Mouse (Mus musculus) ES-E14 (cell line): ENCODE results near the gene Gripap1. TPM values are rescaled to one million over a fixed set of nuclear protein-coding genes. Genes with fewer than 3 reads are reported as not detected.

Source experiments
- DNase-seq: peaks from one replicate; pipeline ENCODE4 v3.0.0-alpha.2; 2013; ENCODE audit warnings: low read depth, low spot score
- H3K27ac ChIP-seq: 2 replicates; pipeline ENCODE4 v1.5.1; 2012; ENCODE audit warnings: low read depth, mild to moderate bottlenecking, low read length, moderate library complexity, mixed read lengths; ENCODE audit not compliant: poor library complexity, insufficient read depth, severe bottlenecking
- H3K36me3 ChIP-seq: 2 replicates; pipeline ENCODE4 v1.6.1; 2012; ENCODE audit warnings: mild to moderate bottlenecking, low read length, moderate library complexity, mixed read lengths; ENCODE audit not compliant: control insufficient read depth, poor library complexity, insufficient read depth, severe bottlenecking
- H3K4me1 ChIP-seq, 2 experiments: fragments of 150-350 bp in 1 of 2; sonication (generic) in 1 of 2; 2 replicates each; pipeline ENCODE4 v1.6.1; 2012; ENCODE audit warnings: low read length in 2 of 2, mild to moderate bottlenecking in 1 of 2, mixed read lengths in 1 of 2; ENCODE audit not compliant: control insufficient read depth in 2 of 2, insufficient read depth in 2 of 2, poor library complexity in 1 of 2
- H3K4me3 ChIP-seq, 2 experiments: fragments of 150-350 bp in 1 of 2; sonication (generic) in 1 of 2; 2 replicates each; pipeline ENCODE4 v1.5.1; 2012; ENCODE audit warnings: low read length in 2 of 2, low read depth in 1 of 2, mild to moderate bottlenecking in 1 of 2, mixed read lengths in 1 of 2; ENCODE audit not compliant: insufficient read depth in 1 of 2, poor library complexity in 1 of 2, severe bottlenecking in 1 of 2
- H3K9ac ChIP-seq: 2 replicates; pipeline ENCODE4 v1.6.1; 2012; ENCODE audit warnings: low read depth, mild to moderate bottlenecking, low read length, mixed read lengths; ENCODE audit not compliant: poor library complexity, insufficient read depth, severe bottlenecking
- H3K9me3 ChIP-seq: fragments of 150-350 bp; sonication (generic); 2 replicates; pipeline ENCODE4 v1.6.1; 2012; ENCODE audit warnings: low read depth, mild to moderate bottlenecking, low read length; ENCODE audit not compliant: control insufficient read depth, insufficient read depth
- MAFK ChIP-seq: IDR thresholded peaks from 2 replicates; pipeline ENCODE4 v1.6.1; 2014; ENCODE audit warnings: mild to moderate bottlenecking, low read depth, low read length, inconsistent platforms; ENCODE audit not compliant: insufficient read depth
- ZC3H11A ChIP-seq: IDR thresholded peaks from 2 replicates; pipeline ENCODE4 v1.6.1; 2012; ENCODE audit warnings: low read depth, mild to moderate bottlenecking, inconsistent platforms, low read length, borderline replicate concordance
- ZNF384 ChIP-seq: IDR thresholded peaks from 2 replicates; pipeline ENCODE4 v1.6.1; 2012; ENCODE audit warnings: low read depth, low read length, inconsistent platforms
- in situ Hi-C, 2 experiments: fragments of 600-800 bp; cut with MboI; formaldehyde crosslinking; loops; one replicate each; pipeline ENCODE4 v1.15.1; 2025; ENCODE audit warnings: low sequenced_read_pairs in 2 of 2, inconsistent platforms in 1 of 2; ENCODE audit not compliant: unreplicated experiment in 2 of 2
- total RNA-seq: library from RNA; depleted of rRNA; stranded (reverse); fragments of 300-350 nt; gene quantifications from 2 replicates; pipeline ENCODE4 v1.2.3, GENCODE M21; 2012; rRNA removed

The Gripap1 gene
- total RNA-seq, 1 experiment = 14.9 TPM

DNA sequence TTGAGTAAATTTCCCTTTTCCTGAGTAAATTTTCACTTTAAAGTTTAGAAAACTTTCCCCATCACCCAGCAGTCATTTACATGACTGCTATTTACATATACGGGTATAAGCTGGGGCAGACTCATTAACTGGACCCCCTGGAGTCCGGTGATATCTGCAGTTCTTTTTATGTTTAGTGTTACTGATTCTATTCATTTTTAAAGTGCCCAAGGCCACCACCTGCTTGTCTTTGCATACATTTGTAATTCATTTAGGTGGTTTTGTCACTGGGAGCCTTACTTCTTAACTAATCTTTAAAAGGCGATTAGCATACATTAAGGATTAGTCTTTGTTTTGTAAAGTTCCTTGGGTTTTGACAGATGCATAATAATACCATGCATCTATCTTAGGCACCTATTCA is 80.3 kb downstream of the Gripap1 start:
- no peak overlapping the region for H3K27ac ChIP-seq
- in situ Hi-C loops = no loop called here
- TF ChIP-seq MAFK (no peak), ZC3H11A (no peak), ZNF384 (no peak)
- no peak overlapping the region for H3K9ac ChIP-seq
- peaks cover 24% of the 10 kb centered on the region for H3K36me3 ChIP-seq
- peaks cover 0 to 8% of the 10 kb centered on the region in 2 experiments; a peak in 3 of 4 replicates for H3K4me1 ChIP-seq
- H3K9me3 ChIP-seq = no peaks in the 10 kb centered on the region
- H3K4me3 ChIP-seq = no peak overlapping the region
- no peak for DNase-seq

Other genes with a start within 250 kb of the Gripap1 start
- 0.49 and 0.63 TPM in 2 replicates for gene Foxp3, start 216.1 kb upstream of the Gripap1 start, total RNA-seq
- 1.7 and 2.4 TPM in 2 replicates for gene Ppp1r3f, start 215.5 kb upstream of the Gripap1 start, total RNA-seq
- gene Ccdc22, start 184.2 kb upstream of the Gripap1 start, total RNA-seq = 19.5 and 23.9 TPM in 2 replicates
- 0.16 TPM in 1 of 2 replicates, not detected in the other for gene Cacna1f, start 182.7 kb upstream of the Gripap1 start, total RNA-seq
- 1.6 and 4.9 TPM in 2 replicates for gene Syp, start 151.3 kb upstream of the Gripap1 start, total RNA-seq
- 1.5 and 2.2 TPM in 2 replicates for gene Prickle3, start 132.5 kb upstream of the Gripap1 start, total RNA-seq
- 278 and 336 TPM in 2 replicates for gene Plp2, start 118.4 kb upstream of the Gripap1 start, total RNA-seq
- 0.11 and 0.36 TPM in 2 replicates for gene Magix, start 108.5 kb upstream of the Gripap1 start, total RNA-seq
- gene Gpkow, start 92.6 kb upstream of the Gripap1 start, total RNA-seq = 9.5 and 11.5 TPM in 2 replicates
- 55.3 and 57.6 TPM in 2 replicates for gene Wdr45, start 75.4 kb upstream of the Gripap1 start, total RNA-seq
- 0.26 TPM in 1 of 2 replicates, not detected in the other for gene Gm45208, start 67.5 kb upstream of the Gripap1 start, total RNA-seq
- gene Praf2, start 61.3 kb upstream of the Gripap1 start, total RNA-seq = 41.9 and 48.0 TPM in 2 replicates
- gene Ccdc120, start 38.9 kb upstream of the Gripap1 start, total RNA-seq = 15.8 and 22.9 TPM in 2 replicates
- gene Tfe3, start 27.2 kb upstream of the Gripap1 start, total RNA-seq = 32.3 and 45.8 TPM in 2 replicates
- 3.1 and 5.4 TPM in 2 replicates for gene Kcnd1, start 32.5 kb downstream of the Gripap1 start, total RNA-seq
- gene Otud5, start 51.6 kb downstream of the Gripap1 start, total RNA-seq = 65.3 and 71.0 TPM in 2 replicates
- gene Pim2, start 88.5 kb downstream of the Gripap1 start, total RNA-seq = 17.2 and 20.8 TPM in 2 replicates
- gene Slc35a2, start 94.3 kb downstream of the Gripap1 start, total RNA-seq = 38.3 and 51.2 TPM in 2 replicates
- gene Pqbp1, start 109.5 kb downstream of the Gripap1 start, total RNA-seq = 47.3 and 69.9 TPM in 2 replicates
- gene Timm17b, start 109.6 kb downstream of the Gripap1 start, total RNA-seq = 39.2 and 58.5 TPM in 2 replicates
- not detected in 2 replicates for gene Gm10491, start 118.1 kb downstream of the Gripap1 start, total RNA-seq
- not detected in 2 replicates for gene Gm10490, start 119.8 kb downstream of the Gripap1 start, total RNA-seq
- 10.5 and 25.2 TPM in 2 replicates for gene Pcsk1n, start 130.1 kb downstream of the Gripap1 start, total RNA-seq
- gene Eras, start 138.8 kb downstream of the Gripap1 start, total RNA-seq = 60.6 and 60.8 TPM in 2 replicates
- 54.6 and 98.5 TPM in 2 replicates for gene Hdac6, start 158.1 kb downstream of the Gripap1 start, total RNA-seq
- gene Gata1, start 188.3 kb downstream of the Gripap1 start, total RNA-seq = 1.1 and 1.3 TPM in 2 replicates
- 4.6 and 6.2 TPM in 2 replicates for gene Glod5, start 228.7 kb downstream of the Gripap1 start, total RNA-seq